Mouse (Mus musculus) liver, embryonic 14.5 days (tissue): ENCODE data around the gene Icam1.

ENCODE experiments used
- CTCF ChIP-seq: IDR thresholded peaks from 2 replicates; pipeline ENCODE4 v1.5.1; 2016; ENCODE audit warnings: antibody characterized with exemption, low read depth, control low read depth
- EP300 ChIP-seq: IDR thresholded peaks from 2 replicates; pipeline ENCODE4 v1.6.1; 2016; ENCODE audit warnings: antibody characterized with exemption, low read depth

DNA sequence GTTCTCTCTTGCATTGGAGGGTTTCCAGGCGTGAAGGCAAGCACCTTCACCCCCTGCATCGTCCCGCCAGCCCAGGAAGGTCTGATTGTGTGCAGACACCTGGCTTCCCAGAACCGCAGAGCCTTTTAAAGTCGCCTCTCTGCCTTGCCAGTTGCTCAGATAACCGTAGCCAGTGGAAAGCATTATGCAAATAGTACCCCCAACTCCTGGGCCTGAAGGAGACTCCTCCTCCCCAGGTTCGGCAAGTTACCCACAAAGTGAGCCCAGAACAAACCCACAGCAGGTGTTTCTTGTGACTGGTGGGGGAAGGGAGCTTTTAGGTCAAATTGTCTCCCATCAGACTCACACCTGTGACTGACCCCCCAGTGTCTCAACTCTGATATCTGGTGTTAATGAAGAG is 27.8 kb upstream of the Icam1 start:
- TF ChIP-seq CTCF (no peak), EP300 (no peak)
